Mouse (Mus musculus) forebrain, embryonic 12.5 days (tissue): ENCODE results near the gene Gm45713. TPM values are rescaled to one million over a fixed set of nuclear protein-coding genes. Genes with fewer than 3 reads are reported as not detected.
"Not testable (repeated sequence)": the region's sequence is repeated elsewhere in the genome, so short reads cannot be mapped to it uniquely, and the experiment has no call there.

ENCODE experiments used
- ATAC-seq: fragments of 200-750 bp; cut with Nextera tagmentation; 2 replicates; pipeline ENCODE4 v1.8.0; 2017; ENCODE audit warnings: moderate TSS enrichment; ENCODE audit not compliant: low FRiP score
- H3K27ac ChIP-seq: fragments of 300-500 bp; sonication (generic); 2 replicates; pipeline ENCODE4 v1.5.1; 2016; ENCODE audit warnings: mild to moderate bottlenecking
- H3K27me3 ChIP-seq: fragments of 300-500 bp; sonication (generic); 2 replicates; pipeline ENCODE4 v1.6.1; 2016; ENCODE audit warnings: mild to moderate bottlenecking
- H3K36me3 ChIP-seq: fragments of 300-500 bp; sonication (generic); replicated peaks from 2 replicates; pipeline ENCODE4 v1.6.1; 2016; ENCODE audit warnings: mild to moderate bottlenecking
- H3K4me1 ChIP-seq: fragments of 300-500 bp; sonication (generic); 2 replicates; pipeline ENCODE4 v1.6.1; 2016
- H3K4me2 ChIP-seq: fragments of 300-500 bp; sonication (generic); 2 replicates; pipeline ENCODE4 v1.6.1; 2016; ENCODE audit warnings: mild to moderate bottlenecking, moderate library complexity
- H3K4me3 ChIP-seq: fragments of 300-500 bp; sonication (generic); replicated peaks from 2 replicates; pipeline ENCODE4 v1.5.1; 2016; ENCODE audit warnings: mild to moderate bottlenecking
- H3K9ac ChIP-seq: fragments of 300-500 bp; sonication (generic); 2 replicates; pipeline ENCODE4 v1.6.1; 2016; ENCODE audit warnings: mild to moderate bottlenecking
- H3K9me3 ChIP-seq: fragments of 300-500 bp; sonication (generic); 2 replicates; pipeline ENCODE4 v1.6.1; 2016
- WGBS: fragments of 180-500 bp; shearing (Covaris S2); methylation state at CpG from one replicate; pipeline ENCODE4 v1.1.7; 2016; 5-methylcytosine and 5-hydroxymethylcytosine counted together
- polyA plus RNA-seq: library from polyadenylated mRNA; unstranded; fragments of >200 nt; fragmentation: Nextera tagmentation; extraction: Ambion mirVana; gene quantifications from 2 replicates; pipeline ENCODE4 v1.2.1, GENCODE M21; 2016

Gm45713 gene
- polyA plus RNA-seq, 1 experiment from 2014 or later, result 0.27 TPM

- no peak overlapping the region for H3K4me3 ChIP-seq
- no peaks in the 10 kb centered on the region for H3K9me3 ChIP-seq
- no peak overlapping the region for H3K4me2 ChIP-seq
- no peak for ATAC-seq
- H3K9ac ChIP-seq, result no peak overlapping the region
- H3K36me3 ChIP-seq, result peaks cover 10% of the 10 kb centered on the region; the same call in 1 of the 2 replicates
- no peaks in the 10 kb centered on the region for H3K27me3 ChIP-seq
- H3K27ac ChIP-seq, result no peak overlapping the region
- 88% methylated on average over 2 of the region's 2 CpGs for WGBS
- H3K4me1 ChIP-seq, result no peaks in the 10 kb centered on the region
Measured at GRCm38 (mm10) chr7:45113476-45113875, 22.6 kb downstream of the Gm45713 start.

- 71% methylated on average over 3 of the region's 3 CpGs for WGBS
Measured at GRCm38 (mm10) chr7:45112529-45112928, 23.5 kb downstream of the Gm45713 start.

DNA sequence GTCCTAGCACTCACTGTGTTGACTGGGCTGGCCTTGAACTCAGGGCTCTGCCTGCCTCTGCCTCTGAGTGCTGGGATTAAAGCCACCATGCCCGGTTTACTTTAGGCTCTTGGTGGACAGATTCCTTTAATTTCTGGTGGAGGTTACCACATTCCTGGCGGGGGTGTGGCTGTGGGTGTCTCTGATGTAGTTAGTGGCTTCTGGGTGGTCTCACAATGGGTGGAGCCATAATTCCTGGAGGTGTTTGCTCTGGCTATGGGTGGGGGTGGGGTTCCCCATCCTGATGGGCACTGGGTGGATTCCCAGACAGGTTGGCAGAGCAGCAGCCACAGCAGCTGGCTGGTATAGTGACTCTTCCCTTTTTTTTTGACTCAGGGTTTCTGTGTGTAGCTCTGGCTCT is 24.1 kb downstream of the Gm45713 start:
- Histone ChIP-seq H3K4me3 (no peak overlapping the region), H3K27ac (no peak overlapping the region), H3K36me3 (no peaks in the 10 kb centered on the region), H3K9ac (no peak overlapping the region), H3K9me3 (no peaks in the 10 kb centered on the region), H3K4me2 (no peak overlapping the region), H3K4me1 (no peaks in the 10 kb centered on the region), H3K27me3 (no peaks in the 10 kb centered on the region)
- ATAC-seq, result no peak
- 69% methylated on average over 2 of the region's 2 CpGs for WGBS

More at GRCm38 (mm10) chr7:45112529-45112928, 23.5 kb downstream of the Gm45713 start:
- Histone ChIP-seq H3K4me1 (no peaks in the 10 kb centered on the region), H3K4me3 (no peak overlapping the region), H3K9ac (no peak overlapping the region), H3K27ac (no peak overlapping the region), H3K9me3 (no peaks in the 10 kb centered on the region), H3K27me3 (no peaks in the 10 kb centered on the region), H3K4me2 (no peak overlapping the region), H3K36me3 (peaks cover under 1% of the 10 kb centered on the region; the same call in 1 of the 2 replicates)
- ATAC-seq, result no peak

- 98% methylated on average over 4 of the region's 4 CpGs for WGBS
- ATAC-seq, result not testable (repeated sequence)
Measured at GRCm38 (mm10) chr7:45110089-45110488, 25.9 kb downstream of the Gm45713 start.

GRCm38 (mm10) chr7:45107052-45107645 is 28.9 kb downstream of the Gm45713 start:
- no peak overlapping the region for H3K4me2 ChIP-seq
- no peaks in the 10 kb centered on the region for H3K36me3 ChIP-seq
- H3K4me3 ChIP-seq, result no peak overlapping the region
- no peaks in the 10 kb centered on the region for H3K27me3 ChIP-seq
- no peak overlapping the region for H3K9ac ChIP-seq
- no peaks in the 10 kb centered on the region for H3K9me3 ChIP-seq
- ATAC-seq, result no peak
- WGBS, result 69% methylated on average over 5 of the region's 5 CpGs
- H3K4me1 ChIP-seq, result peaks cover 6% of the 10 kb centered on the region
- H3K27ac ChIP-seq, result no peak overlapping the region

More at GRCm38 (mm10) chr7:45110089-45110488, 25.9 kb downstream of the Gm45713 start:
- not testable (repeated sequence) for H3K9ac ChIP-seq, H3K27me3 ChIP-seq, H3K4me2 ChIP-seq, H3K4me3 ChIP-seq, H3K27ac ChIP-seq, H3K36me3 ChIP-seq, H3K9me3 ChIP-seq, H3K4me1 ChIP-seq

DNA sequence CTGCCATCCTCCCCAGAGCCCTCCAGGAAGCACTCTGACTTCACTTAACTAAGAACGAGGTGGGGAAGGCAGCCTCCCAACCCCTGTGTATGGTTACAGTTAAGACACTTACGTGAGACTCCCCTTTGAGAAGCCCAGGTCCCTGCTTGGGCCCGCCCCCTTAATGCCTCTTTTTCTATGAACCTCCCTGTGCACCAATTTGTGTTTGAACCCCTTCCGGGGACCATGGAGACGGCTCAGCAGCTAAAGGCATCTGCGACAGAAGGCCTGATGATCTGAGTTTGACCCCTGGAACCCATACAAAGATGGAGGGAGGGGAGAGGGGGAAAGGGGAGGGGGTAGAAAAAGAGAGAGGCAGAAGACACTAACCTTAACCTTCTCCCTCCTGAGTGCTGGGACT is 29.6 kb downstream of the Gm45713 start:
- Histone ChIP-seq H3K4me1 (peaks cover 6% of the 10 kb centered on the region), H3K27me3 (no peaks in the 10 kb centered on the region), H3K9ac (no peak overlapping the region), H3K4me3 (no peak overlapping the region), H3K27ac (no peak overlapping the region), H3K4me2 (no peak overlapping the region), H3K9me3 (no peaks in the 10 kb centered on the region), H3K36me3 (no peaks in the 10 kb centered on the region)
- ATAC-seq, result no peak
- WGBS, result 42% methylated on average over 6 of the region's 6 CpGs

DNA sequence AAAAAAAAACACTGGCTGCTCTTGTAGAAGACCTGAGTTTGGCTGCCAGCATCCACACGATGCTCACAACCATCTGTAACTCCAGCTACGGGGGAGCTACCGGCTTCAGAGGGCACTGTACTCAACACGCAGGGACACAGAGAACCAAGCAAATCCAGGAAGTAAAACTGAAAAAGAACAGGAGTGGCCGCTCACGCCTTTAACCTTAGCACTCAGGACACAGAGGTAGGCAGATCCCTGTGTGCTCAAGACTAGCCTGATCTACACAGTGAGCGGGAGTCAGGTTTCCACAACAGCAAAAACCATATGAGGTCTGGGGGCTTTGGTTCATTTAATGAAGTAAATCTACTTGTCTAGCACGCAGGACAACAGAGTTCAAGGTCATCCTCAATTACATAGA is 30.5 kb downstream of the Gm45713 start:
- 83% methylated on average over 8 of the region's 8 CpGs for WGBS
- H3K27ac ChIP-seq, result no peak overlapping the region
- no peaks in the 10 kb centered on the region for H3K36me3 ChIP-seq

DNA sequence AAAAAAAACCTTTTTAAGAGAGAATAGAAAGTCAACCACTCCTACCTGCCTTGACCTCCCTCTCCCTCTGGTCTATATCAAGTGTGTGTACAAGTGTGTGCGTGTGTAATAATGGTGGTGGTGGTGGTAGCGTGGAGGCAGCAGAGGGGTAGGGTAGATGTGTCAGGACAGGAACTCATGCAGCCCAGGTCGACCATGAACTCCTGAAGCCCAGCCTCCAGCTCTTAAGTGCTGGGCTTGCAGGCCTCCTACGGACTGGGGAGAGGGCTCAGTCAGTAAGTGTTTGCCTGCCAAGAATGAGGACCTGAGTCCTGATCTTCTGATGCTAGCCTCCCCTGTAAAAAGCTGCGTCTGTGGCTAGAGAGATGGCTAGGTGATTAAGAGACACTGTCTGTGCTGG is 31.1 kb downstream of the Gm45713 start:
- H3K9ac ChIP-seq, result no peak overlapping the region
- no peak overlapping the region for H3K4me3 ChIP-seq
- H3K27ac ChIP-seq, result no peak overlapping the region
- peaks cover 6% of the 10 kb centered on the region for H3K4me1 ChIP-seq
- H3K9me3 ChIP-seq, result no peaks in the 10 kb centered on the region
- H3K36me3 ChIP-seq, result no peaks in the 10 kb centered on the region
- no peaks in the 10 kb centered on the region for H3K27me3 ChIP-seq
- WGBS, result 83% methylated on average over 5 of the region's 5 CpGs
- no peak overlapping the region for H3K4me2 ChIP-seq
- ATAC-seq, result no peak

More for the DNA sequence above, 30.5 kb downstream of the Gm45713 start:
- Histone ChIP-seq H3K9ac (no peak overlapping the region), H3K27me3 (no peaks in the 10 kb centered on the region), H3K4me2 (no peak overlapping the region), H3K9me3 (no peaks in the 10 kb centered on the region), H3K4me1 (peaks cover 6% of the 10 kb centered on the region), H3K4me3 (no peak overlapping the region)
- no peak for ATAC-seq

DNA sequence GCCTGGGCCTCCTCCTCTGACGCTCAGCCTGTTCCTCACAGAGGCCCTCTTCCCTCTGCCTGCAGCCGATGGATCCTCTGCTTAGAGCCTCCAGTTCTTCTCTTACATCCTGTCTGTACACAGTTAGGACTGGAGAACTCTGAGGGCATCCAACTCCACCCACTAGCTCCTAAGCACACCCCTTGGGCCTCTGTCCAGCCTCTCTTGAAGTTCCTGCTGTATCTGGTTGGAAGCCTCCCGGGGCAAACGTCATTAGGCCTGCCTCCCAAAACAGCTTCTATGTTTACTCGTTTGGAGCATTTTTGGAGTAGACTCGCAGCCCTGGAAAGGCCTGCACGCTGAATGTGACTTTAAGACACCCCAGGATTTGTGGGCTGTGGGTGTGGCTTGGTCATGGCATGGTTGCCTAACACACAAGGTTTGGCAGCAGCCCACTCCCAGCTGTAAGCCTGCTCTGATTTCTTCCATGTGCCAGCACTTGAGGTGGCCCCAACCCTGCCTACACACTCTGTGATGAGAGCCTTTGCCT is 32.3 kb downstream of the Gm45713 start, which contains the start of gene Fcgrt:
Fcgrt (minus strand) TSS at position 200 of the 529 bp plus-strand sequence.
- H3K4me1 ChIP-seq, result peaks cover 6% of the 10 kb centered on the region
- no peak within 1 kb of the TSS for H3K9ac ChIP-seq
- no peak within 1 kb of the TSS for H3K27ac ChIP-seq
- no peaks in the 10 kb centered on the region for H3K9me3 ChIP-seq
- H3K27me3 ChIP-seq, result no peaks in the 10 kb centered on the region
- H3K4me3 ChIP-seq, result no peak within 1 kb of the TSS
- no peak within 1 kb of the TSS for H3K4me2 ChIP-seq
- no peak for ATAC-seq
- H3K36me3 ChIP-seq, result no peaks in the 10 kb centered on the region
- 78% methylated on average over 7 of the region's 7 CpGs for WGBS

DNA sequence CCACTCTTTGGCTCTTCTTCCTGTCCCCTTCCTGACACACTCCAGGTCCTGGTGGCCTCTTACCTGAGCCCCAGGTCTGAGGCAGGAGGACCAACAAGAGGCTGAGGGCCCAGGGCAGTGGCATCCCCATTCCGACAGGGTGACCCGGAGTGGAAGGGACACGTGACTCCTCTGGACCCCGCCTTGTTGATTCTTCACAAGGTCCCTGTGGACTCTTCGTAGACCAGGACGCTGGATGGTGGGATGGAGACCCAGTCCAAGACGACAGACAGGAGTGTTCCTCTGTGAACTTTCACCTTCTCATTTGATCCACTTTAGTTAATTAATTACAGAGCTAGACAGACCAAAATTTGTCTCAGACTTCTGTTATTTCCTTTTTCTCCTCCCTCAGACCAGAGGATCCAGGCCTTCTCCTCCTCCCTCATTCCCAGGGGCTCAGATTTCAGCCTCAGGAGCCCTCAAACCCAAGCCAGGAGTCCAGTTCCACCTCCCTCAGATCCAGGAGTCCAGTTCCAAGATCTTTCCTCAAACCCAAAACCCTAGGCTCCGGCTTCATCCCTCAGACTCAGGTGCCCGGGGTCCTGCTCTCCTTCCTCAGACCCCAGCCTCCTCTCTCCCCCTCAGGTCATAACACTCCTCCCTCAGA is 33.0 kb downstream of the Gm45713 start:
- Histone ChIP-seq H3K4me3 (no peak overlapping the region), H3K4me2 (no peak overlapping the region), H3K4me1 (peaks cover 6% of the 10 kb centered on the region), H3K9me3 (no peaks in the 10 kb centered on the region), H3K36me3 (no peaks in the 10 kb centered on the region), H3K27me3 (no peaks in the 10 kb centered on the region), H3K27ac (no peak overlapping the region), H3K9ac (no peak overlapping the region)
- ATAC-seq, result no peak
- 86% methylated on average over 9 of the region's 9 CpGs for WGBS

- 91% methylated on average over 11 of the region's 11 CpGs for WGBS
- H3K27ac ChIP-seq, result no peak overlapping the region
- ATAC-seq, result no peak
- no peak overlapping the region for H3K4me3 ChIP-seq
- H3K4me2 ChIP-seq, result no peak overlapping the region
- no peaks in the 10 kb centered on the region for H3K27me3 ChIP-seq
- H3K9me3 ChIP-seq, result no peaks in the 10 kb centered on the region
- no peak overlapping the region for H3K9ac ChIP-seq
- H3K4me1 ChIP-seq, result peaks cover 6% of the 10 kb centered on the region
- H3K36me3 ChIP-seq, result no peaks in the 10 kb centered on the region
Measured at GRCm38 (mm10) chr7:45102441-45102840, 33.6 kb downstream of the Gm45713 start.

DNA sequence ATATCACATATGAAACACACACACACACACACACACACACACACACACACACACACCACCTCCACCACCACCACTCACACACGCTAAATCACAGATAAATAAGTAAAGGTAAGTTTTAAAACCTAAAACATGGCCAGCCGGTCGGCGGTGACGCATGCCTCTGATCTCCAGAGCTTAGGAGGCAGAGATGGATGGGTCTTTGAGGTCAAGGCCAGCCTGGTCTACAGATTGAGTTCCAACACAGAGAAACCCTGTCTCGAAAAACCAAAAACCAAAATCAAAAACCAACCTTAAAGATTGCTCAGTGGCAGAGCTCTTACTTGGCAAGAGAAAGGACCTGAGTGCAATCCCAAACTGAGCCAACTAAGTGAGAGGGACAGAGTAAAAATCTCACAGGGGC is 36.0 kb downstream of the Gm45713 start:
- Histone ChIP-seq H3K36me3 (no peaks in the 10 kb centered on the region), H3K27me3 (no peaks in the 10 kb centered on the region), H3K9ac (no peak overlapping the region), H3K4me1 (no peaks in the 10 kb centered on the region), H3K27ac (no peak overlapping the region), H3K4me3 (no peak overlapping the region), H3K9me3 (no peaks in the 10 kb centered on the region), H3K4me2 (no peak overlapping the region)
- WGBS, result 96% methylated on average over 6 of the region's 6 CpGs
- no peak for ATAC-seq
